Mouse (Mus musculus) heart, embryonic 15.5 days (tissue): ENCODE results near the gene Mindy2. TPM values are rescaled to one million over a fixed set of nuclear protein-coding genes. Genes with fewer than 3 reads are reported as not detected.

Experiments
- ATAC-seq: fragments of 200-750 bp; cut with Nextera tagmentation; replicated peaks from 2 replicates; pipeline ENCODE4 v1.8.0; 2017; ENCODE audit warnings: low read depth, moderate TSS enrichment; ENCODE audit not compliant: insufficient number of reproducible peaks, insufficient read depth, low FRiP score
- H3K27ac ChIP-seq: fragments of 300-500 bp; sonication (generic); 2 replicates; pipeline ENCODE4 v1.5.1; 2015; ENCODE audit warnings: mild to moderate bottlenecking, inconsistent platforms
- H3K27me3 ChIP-seq: fragments of 300-500 bp; sonication (generic); 2 replicates; pipeline ENCODE4 v1.6.1; 2015; ENCODE audit warnings: inconsistent platforms
- H3K36me3 ChIP-seq: fragments of 300-500 bp; sonication (generic); 2 replicates; pipeline ENCODE4 v1.6.1; 2015; ENCODE audit warnings: mild to moderate bottlenecking, inconsistent platforms
- H3K4me1 ChIP-seq: fragments of 300-500 bp; sonication (generic); replicated peaks from 2 replicates; pipeline ENCODE4 v1.6.1; 2015; ENCODE audit warnings: inconsistent platforms
- H3K4me2 ChIP-seq: fragments of 300-500 bp; sonication (generic); 2 replicates; pipeline ENCODE4 v1.6.1; 2015; ENCODE audit warnings: inconsistent platforms, mild to moderate bottlenecking, moderate library complexity
- H3K4me3 ChIP-seq: fragments of 300-500 bp; sonication (generic); 2 replicates; pipeline ENCODE4 v1.5.1; 2015; ENCODE audit warnings: mild to moderate bottlenecking, inconsistent platforms
- H3K9ac ChIP-seq: fragments of 300-500 bp; sonication (generic); 2 replicates; pipeline ENCODE4 v1.6.1; 2015; ENCODE audit warnings: mild to moderate bottlenecking, inconsistent platforms
- H3K9me3 ChIP-seq: fragments of 300-500 bp; sonication (generic); replicated peaks from 2 replicates; pipeline ENCODE4 v1.6.1; 2016; ENCODE audit warnings: inconsistent platforms
- WGBS: fragments of 180-500 bp; shearing (Covaris S2); methylation state at CpG from one replicate; pipeline ENCODE4 v1.1.7; 2015; ENCODE audit warnings: mixed read lengths; 5-methylcytosine and 5-hydroxymethylcytosine counted together
- polyA plus RNA-seq: library from polyadenylated mRNA; unstranded; fragments of >200 nt; fragmentation: Nextera tagmentation; extraction: Ambion mirVana; gene quantifications from 2 replicates; pipeline ENCODE4 v1.2.1, GENCODE M21; 2015

The Mindy2 gene
- polyA plus RNA-seq = 10.9 and 13.1 TPM in 2 replicates

DNA sequence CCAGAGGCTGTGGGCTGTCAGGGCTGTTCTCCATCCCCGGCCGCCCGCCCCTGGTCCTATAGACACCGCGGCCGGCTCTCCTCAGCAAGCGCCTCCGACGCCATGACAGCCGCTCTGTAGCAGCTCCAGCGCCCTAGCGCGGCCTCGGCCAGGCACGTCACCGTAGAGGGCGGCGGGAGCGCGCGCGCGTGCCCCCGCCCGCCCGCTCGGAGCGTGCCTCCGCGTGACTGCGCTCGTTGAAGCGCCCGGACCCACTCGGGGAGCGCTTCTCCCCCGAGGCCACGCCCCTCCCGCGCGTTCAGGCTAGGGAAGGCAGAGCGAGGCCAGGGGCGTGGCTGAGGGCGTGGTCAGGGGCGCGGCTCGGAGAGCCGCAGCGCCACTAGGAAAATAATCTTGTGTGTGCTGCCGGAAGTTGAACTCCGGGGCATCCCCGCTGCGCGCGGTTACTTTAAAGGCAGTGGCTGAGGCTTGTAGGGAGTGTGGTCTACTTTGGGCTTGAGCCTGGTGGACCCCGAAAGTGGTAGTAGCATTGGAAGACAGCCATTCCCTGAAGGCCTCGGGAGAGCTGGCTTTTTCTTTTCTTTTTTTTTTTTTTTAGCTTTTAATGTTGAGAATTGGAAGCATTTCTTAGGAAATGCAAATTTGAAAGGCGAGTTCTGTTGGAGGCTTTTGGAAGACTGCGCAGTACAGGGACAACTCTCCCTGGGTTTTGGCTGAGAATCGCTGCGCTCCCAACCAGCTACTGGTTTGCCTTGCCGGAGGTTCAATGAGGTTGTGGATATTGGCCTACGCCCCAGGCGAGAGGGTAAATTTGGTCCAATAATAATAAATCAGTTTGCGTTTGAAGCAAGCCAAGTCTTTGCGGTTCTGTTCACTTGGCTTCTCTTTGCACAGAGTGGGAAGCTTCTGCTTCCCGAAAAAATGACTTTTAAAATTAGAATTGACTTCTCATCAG lies at the start of gene Mindy2:
Gene Mindy2, minus strand, starts transcription at position 162 of the 955 bp plus-strand sequence.
- Histone ChIP-seq H3K4me3 (peak within 1 kb of the TSS; percentile 98), H3K27ac (peak within 1 kb of the TSS; percentile 95), H3K4me2 (peak within 1 kb of the TSS; percentile 81), H3K9ac (peak within 1 kb of the TSS; percentile 94), H3K9me3 (no peaks in the 10 kb centered on the region), H3K36me3 (no peaks in the 10 kb centered on the region), H3K4me1 (peaks cover 21% of the 10 kb centered on the region), H3K27me3 (no peaks in the 10 kb centered on the region)
- WGBS = 2% methylated on average over 67 of the region's 67 CpGs
- peak; percentile 98 for ATAC-seq

DNA sequence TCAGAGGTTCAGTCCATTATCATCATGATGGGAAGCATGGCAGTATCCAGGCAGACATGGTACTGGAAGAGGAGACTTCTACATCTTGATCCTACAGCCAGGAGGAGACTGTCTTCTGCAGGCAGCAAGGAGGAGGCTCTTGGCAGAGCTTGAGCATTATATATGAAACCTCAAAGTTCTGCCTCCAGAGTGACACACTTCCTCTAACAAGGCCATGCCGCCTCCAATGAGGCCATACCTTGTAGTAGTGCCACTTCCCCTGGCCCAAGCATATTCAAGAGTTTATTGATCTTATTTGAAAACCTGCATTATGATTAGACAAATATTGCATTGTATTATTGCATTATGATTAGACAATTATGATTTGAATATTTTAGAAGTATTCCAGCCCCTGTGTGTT lies 49.5 kb upstream of the Mindy2 start:
- ATAC-seq = no peak

DNA sequence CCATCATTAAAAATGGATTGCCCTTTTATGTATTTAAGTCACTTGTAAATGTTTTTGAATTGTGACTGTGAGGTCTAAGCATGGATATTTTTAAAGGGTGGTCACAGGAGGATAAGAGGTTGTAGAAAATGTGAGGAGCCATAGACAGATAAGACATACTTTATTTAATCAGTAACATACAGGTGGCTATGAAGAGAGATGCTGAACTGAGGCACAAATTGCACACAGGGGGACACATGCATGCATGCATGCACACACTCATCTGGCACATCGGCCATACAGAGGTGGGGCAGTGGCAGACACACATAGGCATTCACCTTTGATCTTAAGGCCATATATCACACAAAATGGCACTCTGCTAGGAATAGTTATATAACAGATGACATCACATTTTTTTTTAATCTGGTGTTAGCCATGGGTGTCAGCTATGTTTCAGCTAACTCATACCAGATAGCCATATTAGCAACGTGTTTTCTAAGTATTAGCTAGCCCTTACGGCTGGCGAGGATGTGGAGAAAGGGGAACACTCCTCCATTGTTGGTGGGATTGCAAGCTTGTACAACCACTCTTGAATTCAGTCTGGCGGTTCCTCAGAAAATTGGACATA lies 46.7 kb upstream of the Mindy2 start:
- Histone ChIP-seq H3K27me3 (no peaks in the 10 kb centered on the region), H3K9me3 (no peaks in the 10 kb centered on the region), H3K27ac (no peak overlapping the region), H3K9ac (no peak overlapping the region), H3K36me3 (peaks cover 7% of the 10 kb centered on the region; the same call in 1 of the 2 replicates), H3K4me3 (no peak overlapping the region), H3K4me1 (no peaks in the 10 kb centered on the region), H3K4me2 (no peak overlapping the region)
- WGBS = 89% methylated on average over 5 of the region's 5 CpGs
- ATAC-seq = no peak

More for the DNA sequence above, 49.5 kb upstream of the Mindy2 start:
- no peak overlapping the region for H3K4me2 ChIP-seq
- 75% methylated on average over 1 of the region's 1 CpGs for WGBS
- H3K4me3 ChIP-seq = no peak overlapping the region
- H3K36me3 ChIP-seq = peaks cover 7% of the 10 kb centered on the region; the same call in 1 of the 2 replicates
- H3K9me3 ChIP-seq = no peaks in the 10 kb centered on the region
- no peak overlapping the region for H3K27ac ChIP-seq
- H3K27me3 ChIP-seq = no peaks in the 10 kb centered on the region
- no peak overlapping the region for H3K9ac ChIP-seq
- H3K4me1 ChIP-seq = no peaks in the 10 kb centered on the region

DNA sequence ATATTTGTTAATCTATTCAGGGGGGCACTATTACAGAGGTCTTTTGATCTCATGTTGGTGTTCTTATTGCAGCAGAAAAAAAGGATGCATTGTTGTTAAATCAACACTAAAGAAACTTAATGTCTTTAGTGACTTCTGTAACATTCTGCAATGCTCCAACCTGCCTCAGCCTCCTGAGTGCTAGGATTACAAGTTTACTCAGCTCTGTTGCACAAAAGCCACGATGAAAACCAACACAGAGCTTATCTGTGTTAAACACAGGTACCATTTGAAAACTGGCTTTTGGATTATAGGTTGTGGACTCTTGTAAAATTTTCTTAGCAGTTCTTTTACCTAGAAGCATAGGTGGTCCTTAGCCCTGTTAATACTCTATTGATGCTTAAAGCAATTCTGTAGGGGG lies 41.1 kb upstream of the Mindy2 start:
- H3K36me3 ChIP-seq = no peaks in the 10 kb centered on the region
- ATAC-seq = no peak
- WGBS = 69% methylated on average over 1 of the region's 1 CpGs

DNA sequence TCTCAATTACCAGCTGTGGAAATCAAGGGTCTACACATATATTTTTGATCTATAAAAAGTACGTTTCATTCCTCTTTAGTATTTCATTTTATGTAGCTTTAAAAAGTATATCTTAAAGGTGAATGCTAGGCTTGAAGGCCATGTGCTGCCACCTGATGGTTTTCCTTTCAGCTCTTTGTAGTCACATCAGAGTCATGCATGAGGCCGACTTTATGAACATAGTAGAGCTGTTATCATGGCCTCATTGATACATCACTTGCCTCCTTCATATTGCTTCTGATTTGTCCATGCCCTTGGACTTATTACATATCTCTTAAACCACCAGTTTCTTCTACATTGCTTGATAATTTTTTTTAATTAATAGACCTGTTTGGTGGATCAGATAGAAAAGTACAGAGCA lies 38.7 kb upstream of the Mindy2 start:
- Histone ChIP-seq H3K27me3 (no peaks in the 10 kb centered on the region), H3K9me3 (no peaks in the 10 kb centered on the region), H3K4me2 (no peak overlapping the region), H3K9ac (no peak overlapping the region), H3K27ac (no peak overlapping the region), H3K36me3 (no peaks in the 10 kb centered on the region), H3K4me3 (no peak overlapping the region), H3K4me1 (peaks cover 12% of the 10 kb centered on the region)
- 80% methylated on average over 2 of the region's 2 CpGs for WGBS
- no peak for ATAC-seq

More for the DNA sequence above, 41.1 kb upstream of the Mindy2 start:
- Histone ChIP-seq H3K9ac (no peak overlapping the region), H3K4me1 (0 out of 2 replicates have a peak, but pooled peaks cover under 1% of the 10 kb centered on the region), H3K27me3 (no peaks in the 10 kb centered on the region), H3K27ac (no peak overlapping the region), H3K4me2 (no peak overlapping the region), H3K9me3 (no peaks in the 10 kb centered on the region), H3K4me3 (no peak overlapping the region)

DNA sequence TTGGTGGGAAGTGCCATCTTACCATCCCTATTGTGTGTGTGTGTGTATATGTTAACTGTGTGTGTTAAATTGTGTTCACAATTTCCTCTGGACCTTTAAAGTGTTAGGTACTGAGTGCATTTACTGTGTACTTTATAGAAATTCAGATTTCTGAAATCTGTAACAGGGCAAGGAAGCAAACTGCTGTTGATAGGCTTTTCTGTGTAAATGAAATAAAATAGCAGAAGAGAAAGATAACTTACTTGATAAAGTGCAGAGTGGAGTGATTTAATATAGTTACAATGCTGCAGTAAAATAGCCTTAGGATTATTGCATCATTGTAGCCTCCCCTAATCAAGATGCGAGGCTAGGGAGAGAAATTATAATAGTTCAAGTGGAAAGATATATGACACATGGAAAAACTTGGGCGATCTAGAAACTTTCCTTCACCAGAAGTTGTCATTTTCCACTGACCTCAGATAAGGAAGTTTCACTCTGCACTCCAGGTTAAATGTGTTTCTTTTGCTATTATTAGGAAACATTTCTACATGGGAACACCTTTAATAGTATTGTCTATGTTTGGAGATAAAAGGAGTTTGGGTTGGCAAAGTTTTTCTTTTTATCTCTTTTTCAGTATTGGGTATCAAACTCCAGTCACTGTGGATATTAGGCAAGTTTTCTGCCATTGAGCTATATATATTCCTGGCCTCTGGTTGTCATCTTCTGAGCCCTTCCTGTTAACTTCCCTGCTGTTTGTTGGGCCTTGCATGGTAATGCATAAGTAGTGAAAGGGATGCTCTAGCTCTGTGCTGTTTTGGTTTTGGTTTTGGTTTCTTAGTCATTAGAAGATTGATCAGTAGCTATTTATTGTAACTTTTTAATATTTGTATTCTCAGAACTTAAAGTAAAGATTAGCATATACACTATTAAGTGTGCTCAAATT lies 35.1 kb upstream of the Mindy2 start:
- Histone ChIP-seq H3K4me3 (no peak overlapping the region), H3K27me3 (no peaks in the 10 kb centered on the region), H3K4me1 (peaks cover 26% of the 10 kb centered on the region), H3K27ac (no peak overlapping the region), H3K4me2 (no peak overlapping the region), H3K36me3 (no peaks in the 10 kb centered on the region), H3K9ac (no peak overlapping the region), H3K9me3 (no peaks in the 10 kb centered on the region)
- no peak for ATAC-seq
- whole genome bisulfite sequencing = 45% methylated on average over 2 of the region's 2 CpGs

DNA sequence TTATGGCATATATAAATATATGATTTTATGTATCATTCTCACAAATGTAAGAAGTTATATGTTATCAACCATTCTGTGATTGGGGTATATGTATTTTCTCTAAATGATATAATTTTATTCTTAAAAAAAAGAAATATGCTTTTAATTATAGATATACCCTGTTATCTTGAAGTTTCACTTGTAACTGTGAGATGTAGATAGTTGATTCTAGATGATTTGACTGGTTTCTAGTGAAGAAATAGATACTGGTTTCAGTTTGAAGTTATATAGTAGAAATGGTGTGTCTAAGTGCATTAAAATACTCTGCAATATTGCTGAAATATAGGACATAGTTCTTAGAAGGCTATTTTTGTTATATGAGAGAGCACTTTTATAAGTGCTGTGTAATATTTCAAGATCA lies 33.6 kb upstream of the Mindy2 start:
- Histone ChIP-seq H3K36me3 (no peaks in the 10 kb centered on the region), H3K4me3 (no peak overlapping the region), H3K27ac (no peak overlapping the region), H3K27me3 (no peaks in the 10 kb centered on the region), H3K9ac (no peak overlapping the region), H3K4me2 (no peak overlapping the region), H3K9me3 (no peaks in the 10 kb centered on the region), H3K4me1 (peaks cover 30% of the 10 kb centered on the region)
- no peak for ATAC-seq

DNA sequence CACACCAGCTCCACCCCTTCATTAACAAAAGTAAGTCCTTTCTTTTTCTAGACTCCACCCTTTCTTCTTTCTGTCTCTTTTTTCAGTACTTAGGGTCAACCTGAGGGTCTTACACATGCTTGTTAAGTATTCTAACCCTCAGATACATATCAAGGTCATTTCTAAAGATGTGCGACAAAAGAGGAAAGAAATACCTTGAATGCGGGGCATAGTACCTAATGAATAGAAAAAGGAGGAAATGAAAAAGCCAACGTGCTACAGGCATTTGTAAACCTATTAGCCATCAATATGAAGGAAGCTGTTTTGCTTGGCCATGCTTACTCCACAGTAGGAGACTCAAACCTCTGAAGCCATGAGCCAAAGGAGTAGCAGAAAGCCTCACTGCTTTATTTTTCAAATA lies 33.0 kb upstream of the Mindy2 start:
- Histone ChIP-seq H3K9me3 (no peaks in the 10 kb centered on the region), H3K4me2 (no peak overlapping the region), H3K9ac (no peak overlapping the region), H3K36me3 (no peaks in the 10 kb centered on the region), H3K27ac (no peak overlapping the region), H3K4me1 (peaks cover 34% of the 10 kb centered on the region), H3K4me3 (no peak overlapping the region), H3K27me3 (no peaks in the 10 kb centered on the region)
- WGBS = 83% methylated on average over 3 of the region's 3 CpGs
- no peak for ATAC-seq

DNA sequence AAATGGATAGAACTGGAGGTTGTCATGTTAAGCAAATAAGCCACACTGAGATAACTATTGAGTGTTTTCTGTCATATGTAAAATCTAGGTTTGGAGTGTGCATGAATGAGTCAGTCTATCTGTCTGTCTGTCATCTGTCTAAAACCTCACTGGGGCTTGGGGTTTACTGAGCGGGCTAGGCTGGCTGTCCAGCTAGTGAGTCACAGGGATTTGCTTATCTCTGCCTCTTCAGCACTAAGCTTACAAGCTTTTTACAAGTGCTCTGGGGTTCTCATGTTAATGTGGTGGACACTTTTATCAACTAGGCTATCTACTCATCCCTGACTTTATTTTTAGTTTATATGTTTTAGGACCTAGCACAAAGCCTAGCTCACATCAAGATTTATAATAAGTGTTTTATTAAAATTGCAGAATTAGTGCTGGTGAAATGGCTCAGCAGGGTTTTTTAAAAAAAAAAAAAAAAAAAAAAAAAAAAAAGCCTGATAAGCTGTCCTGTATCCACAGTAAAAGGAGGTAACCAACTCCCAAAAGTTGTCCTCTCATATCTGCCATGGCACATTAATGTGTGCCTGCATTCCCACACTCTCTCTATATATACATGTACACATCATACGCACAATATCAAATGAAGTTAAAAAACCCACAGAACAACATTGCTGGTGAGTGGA lies 31.5 kb upstream of the Mindy2 start:
- no peak for ATAC-seq
- H3K27ac ChIP-seq = no peak overlapping the region

DNA sequence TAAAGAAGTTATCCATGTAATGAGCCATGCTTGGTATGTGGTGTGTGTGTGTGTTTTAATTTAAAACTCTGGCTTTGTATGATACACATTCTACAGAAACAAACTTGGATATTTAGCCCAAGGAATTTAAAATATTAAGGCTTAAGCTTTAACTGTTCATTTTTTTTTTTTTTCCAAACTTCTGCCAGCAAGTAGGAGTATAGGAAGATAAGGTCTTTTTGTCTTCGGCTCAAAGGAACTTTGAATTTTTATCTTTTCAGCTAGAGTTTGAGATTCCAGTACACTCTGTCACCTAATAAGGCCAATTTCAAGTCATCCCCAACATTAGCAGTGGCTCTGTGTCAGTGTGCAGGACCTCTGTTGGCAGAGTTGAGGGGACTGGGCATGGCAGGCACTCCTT lies 25.2 kb upstream of the Mindy2 start:
- H3K36me3 ChIP-seq = no peaks in the 10 kb centered on the region
- no peak for ATAC-seq
- peak overlapping the region; percentile 13; the same call in 1 of the 2 replicates for H3K4me2 ChIP-seq
- H3K27ac ChIP-seq = no peak overlapping the region
- WGBS = 41% methylated on average over 1 of the region's 1 CpGs
- no peaks in the 10 kb centered on the region for H3K9me3 ChIP-seq
- H3K4me1 ChIP-seq = peaks cover 37% of the 10 kb centered on the region
- no peaks in the 10 kb centered on the region for H3K27me3 ChIP-seq
- no peak overlapping the region for H3K4me3 ChIP-seq
- H3K9ac ChIP-seq = no peak overlapping the region

More for the DNA sequence above, 31.5 kb upstream of the Mindy2 start:
- no peak overlapping the region for H3K4me3 ChIP-seq
- H3K4me1 ChIP-seq = peaks cover 38% of the 10 kb centered on the region
- H3K4me2 ChIP-seq = no peak overlapping the region
- H3K9ac ChIP-seq = no peak overlapping the region
- H3K36me3 ChIP-seq = no peaks in the 10 kb centered on the region
- H3K9me3 ChIP-seq = no peaks in the 10 kb centered on the region
- H3K27me3 ChIP-seq = no peaks in the 10 kb centered on the region
- WGBS = 48% methylated on average over 2 of the region's 2 CpGs
